Mouse (Mus musculus): ENCODE data around the gene Ttc25.

GRCm38 (mm10) chr11:100584561-100584961, 39.2 kb downstream of the Ttc25 start:
- TF ChIP-seq EP300 (optimal IDR thresholded peaks at IDR 0.05) = no peak
- no peak for TF ChIP-seq CTCF (IDR thresholded peaks at IDR 0.05; ENCODE audit: low read depth)

All from stomach, postnatal 0 days (tissue).